Mouse (Mus musculus) ovary, postnatal 14 days (tissue): ENCODE results near the gene Olfr1428.
"Not testable (repeated sequence)": the region's sequence is repeated elsewhere in the genome, so short reads cannot be mapped to it uniquely, and the experiment has no call there.

Source experiments
- DNase-seq: peaks from one replicate; pipeline ENCODE4 v3.0.0; 2022; ENCODE audit warnings: low spot score

The Olfr1428 gene

DNA sequence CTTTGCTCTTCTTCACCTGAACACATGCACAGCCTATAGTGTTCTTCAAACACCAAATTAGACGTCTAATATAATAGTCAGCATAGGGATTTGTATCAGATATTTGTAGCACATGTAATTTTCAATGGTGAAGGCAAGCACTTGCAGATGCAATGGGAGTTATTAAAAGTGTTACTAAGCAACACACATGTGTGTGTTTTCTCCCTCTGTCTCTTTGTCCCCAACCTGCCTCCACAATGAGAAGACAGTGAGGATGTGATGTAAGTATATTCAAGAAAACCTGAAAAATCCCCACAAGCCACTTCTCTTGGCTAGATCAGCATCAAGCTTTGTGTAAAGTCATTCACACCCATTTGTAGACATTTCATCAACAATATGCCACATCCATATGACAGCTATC lies at the start of gene Olfr1428:
Gene Olfr1428, minus strand, starts transcription at position 101 of the 400 bp plus-strand sequence.
- DNase-seq: no peak

DNA sequence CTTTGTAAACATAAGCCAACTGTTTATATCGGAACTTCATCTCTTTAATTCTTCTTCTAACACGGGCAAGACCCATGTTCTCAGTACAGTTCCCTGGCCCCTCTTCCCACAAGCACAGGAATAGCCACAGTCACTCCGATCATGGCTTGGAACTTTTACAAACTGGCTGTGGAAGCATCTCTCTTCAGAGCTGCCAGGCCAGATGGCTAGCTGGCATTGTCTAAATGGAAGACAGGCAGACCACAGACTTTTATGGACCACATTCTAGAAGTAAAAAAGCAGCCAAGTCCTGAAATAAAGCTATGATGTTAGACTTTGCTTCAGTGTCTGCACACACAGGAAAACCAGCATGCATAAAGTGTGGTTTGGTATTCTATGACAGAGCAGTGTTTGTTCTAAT lies 29.8 kb upstream of the Olfr1428 start:
- no peak for DNase-seq

DNA sequence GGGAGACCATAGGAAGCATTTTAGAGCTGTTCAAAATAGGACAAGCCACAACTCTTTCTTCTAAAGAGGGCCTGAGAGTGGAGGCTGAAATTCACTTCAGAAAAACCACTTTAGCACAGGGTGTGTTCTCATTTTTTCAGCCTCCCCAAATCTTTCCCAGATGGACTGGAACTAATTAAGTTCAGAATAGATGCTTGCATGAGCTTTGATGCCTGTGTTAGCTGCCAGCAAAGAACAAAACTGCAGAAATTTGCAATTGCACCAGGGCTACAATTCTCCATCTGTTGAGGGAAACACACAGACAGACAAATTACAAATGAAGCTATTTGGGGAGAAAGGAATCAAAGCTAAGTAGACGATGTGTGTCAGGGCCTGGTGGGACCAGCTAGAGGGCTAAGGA lies 27.7 kb upstream of the Olfr1428 start:
- no peak for DNase-seq

- DNase-seq: no peak
These were observed 18.6 kb upstream of the Olfr1428 start for GRCm38 (mm10) chr19:12134289-12134688.

- DNase-seq: no peak
These were observed 7.4 kb upstream of the Olfr1428 start, which contains the start of gene Olfr76 for GRCm38 (mm10) chr19:12123103-12123502. TSS of gene Olfr76 (minus strand) at chr19:12123203.

DNA sequence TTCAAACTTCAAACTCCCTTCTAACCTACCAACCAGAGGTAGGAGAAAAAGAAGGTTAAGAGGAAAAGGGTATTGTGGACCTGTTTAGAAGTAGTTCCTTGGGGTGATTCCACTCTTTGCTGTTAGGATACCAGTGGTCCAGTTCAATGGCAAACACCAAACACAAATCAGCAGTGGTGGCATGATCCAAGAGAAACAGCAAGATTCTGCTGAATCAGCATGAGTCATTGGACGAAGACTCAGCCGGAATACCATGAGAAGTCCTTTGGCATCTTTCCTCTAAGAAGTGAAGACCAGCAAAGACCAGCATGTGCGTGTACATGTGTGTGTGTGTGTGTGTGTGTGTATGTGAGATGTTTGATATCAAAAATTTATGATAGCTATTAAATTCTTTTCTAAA lies 767 bp upstream of the Olfr1428 start:
- no peak for DNase-seq

- no peak for DNase-seq
These were observed 1.9 kb downstream of the Olfr1428 start for GRCm38 (mm10) chr19:12113807-12114206.

- no peak for DNase-seq
These were observed 11.2 kb downstream of the Olfr1428 start for GRCm38 (mm10) chr19:12104541-12104940.

- DNase-seq: no peak
These were observed 12.5 kb downstream of the Olfr1428 start, which contains the start of gene Olfr1427 for GRCm38 (mm10) chr19:12103234-12103633. TSS of gene Olfr1427 (minus strand) at chr19:12103334.

DNA sequence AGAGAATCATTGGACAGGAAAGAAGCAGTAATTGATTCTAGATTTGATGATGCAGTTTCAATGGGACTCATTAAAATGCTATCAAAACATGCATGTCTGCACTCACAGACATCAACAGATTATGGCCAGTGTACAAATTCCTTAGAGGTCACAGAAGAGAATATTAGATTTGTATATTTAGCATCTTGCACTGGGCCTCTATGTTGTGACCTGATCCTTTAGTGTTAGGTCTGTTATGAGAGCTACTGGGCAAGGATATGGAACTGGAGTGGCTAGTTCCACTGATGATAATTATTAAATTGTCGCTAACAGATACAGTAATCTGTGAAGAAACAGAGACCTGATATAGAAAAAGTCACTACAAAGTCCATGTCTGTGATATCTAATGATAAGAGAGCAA lies 23.8 kb downstream of the Olfr1428 start, which contains the start of gene Olfr1426:
Gene Olfr1426, minus strand, starts transcription at position 101 of the 400 bp plus-strand sequence.
- no peak for DNase-seq

- not testable (repeated sequence) for DNase-seq
These were observed 38.1 kb downstream of the Olfr1428 start, which contains the start of gene Olfr1425 for GRCm38 (mm10) chr19:12077631-12078030. TSS of gene Olfr1425 (minus strand) at chr19:12077731.

DNA sequence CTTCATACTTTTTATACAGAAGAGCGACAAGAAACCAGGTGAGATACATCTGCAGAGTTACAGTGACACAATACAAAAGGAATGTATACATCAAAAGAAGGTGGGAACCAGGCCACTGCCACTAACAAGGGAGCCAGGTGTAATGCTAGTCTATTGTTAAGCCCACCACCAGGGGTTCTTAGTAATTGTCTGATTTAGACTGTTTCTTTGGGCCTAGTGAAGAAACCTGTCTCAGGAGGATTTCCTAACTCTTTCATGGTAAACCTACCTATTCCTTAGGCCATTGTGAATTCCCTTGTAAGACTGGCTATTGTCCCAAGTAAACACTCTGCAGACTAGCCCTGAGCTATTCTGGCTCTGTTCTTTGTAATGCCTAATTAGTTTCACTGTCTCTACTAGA lies 46.2 kb downstream of the Olfr1428 start:
- not testable (repeated sequence) for DNase-seq

DNA sequence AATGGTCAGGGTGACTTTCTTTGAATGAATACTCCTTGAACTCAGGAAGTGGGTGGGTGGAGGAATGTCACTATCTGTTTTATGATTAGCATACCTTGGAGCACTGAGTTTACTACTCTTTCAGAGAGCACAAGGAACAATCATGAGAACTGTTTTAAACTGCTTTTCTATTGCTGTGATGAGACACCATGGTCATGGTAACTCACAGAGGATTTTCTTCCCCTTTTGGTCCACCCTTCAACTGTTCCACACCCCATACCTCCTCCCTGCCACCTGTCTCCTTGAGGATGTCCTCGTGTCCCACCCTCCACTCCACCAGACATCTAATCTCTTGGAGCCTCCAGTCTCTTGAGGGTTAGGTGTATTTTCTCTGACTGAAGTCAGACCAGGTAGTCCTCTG lies 47.9 kb downstream of the Olfr1428 start:
- DNase-seq: not testable (repeated sequence)

- not testable (repeated sequence) for DNase-seq
These were observed 53.1 kb downstream of the Olfr1428 start, which contains the start of gene Olfr1424 for GRCm38 (mm10) chr19:12062582-12062981. TSS of gene Olfr1424 (minus strand) at chr19:12062682.
